Mouse (Mus musculus): ENCODE measurements around the gene Ube2c.

GRCm38 (mm10) chr2:164817703-164818102 is 48.0 kb downstream of the Ube2c start:
- TF ChIP-seq CTCF (IDR thresholded peaks at IDR 0.05; ENCODE audit: control insufficient read depth, insufficient read depth, insufficient read length), result no peak
- no peak for TF ChIP-seq USF1 (IDR thresholded peaks at IDR 0.05; ENCODE audit: low read depth)
- no peak for TF ChIP-seq FOSL1 (IDR thresholded peaks at IDR 0.05; ENCODE audit: insufficient read depth, low read length, poor library complexity, severe bottlenecking)
- TF ChIP-seq CEBPB (IDR thresholded peaks at IDR 0.05; ENCODE audit: low read depth), result no peak
- TF ChIP-seq MYOG (IDR thresholded peaks at IDR 0.05; ENCODE audit: control insufficient read depth, extremely low read depth, insufficient read length), result no peak

Data from C2C12 (cell line).